Mouse (Mus musculus): Measurements from ENCODE around the gene Tnip1. TPM values are rescaled to one million over a fixed set of nuclear protein-coding genes. Genes with fewer than 3 reads are reported as not detected.

Gene Tnip1
- polyA plus RNA-seq, 1 experiment from 2014 or later = 18.6 TPM

- Histone ChIP-seq H3K4me2 (peak overlapping the region; percentile 69), H3K4me3 (peak overlapping the region; percentile 87), H3K9me3 (no peaks in the 10 kb centered on the region), H3K4me1 (replicated peaks) (peaks cover 42% of the 10 kb centered on the region), H3K27me3 (no peaks in the 10 kb centered on the region), H3K9ac (peak overlapping the region; percentile 98), H3K36me3 (peaks cover 10% of the 10 kb centered on the region; the same call in 1 of the 2 replicates), H3K27ac (replicated peaks) (peak overlapping the region; percentile 90)
- 76% methylated on average over 6 of the region's 6 CpGs for WGBS
- ATAC-seq (ENCODE audit: low FRiP score, low read depth) = no peak
Observed at GRCm38 (mm10) chr11:54865330-54866085, 97.2 kb downstream of the Tnip1 start.

GRCm38 (mm10) chr11:54862621-54863520 lies 99.8 kb downstream of the Tnip1 start:
- H3K27me3 ChIP-seq = no peaks in the 10 kb centered on the region

GRCm38 (mm10) chr11:54861471-54862420 lies 101.0 kb downstream of the Tnip1 start:
- Histone ChIP-seq H3K4me1 (replicated peaks) (peaks cover 24% of the 10 kb centered on the region), H3K9me3 (no peaks in the 10 kb centered on the region), H3K27me3 (no peaks in the 10 kb centered on the region), H3K27ac (replicated peaks) (peak overlapping the region; percentile 94), H3K4me3 (no peak overlapping the region), H3K4me2 (peak overlapping the region; percentile 83), H3K36me3 (no peaks in the 10 kb centered on the region), H3K9ac (no peak overlapping the region)
- 91% methylated on average over 5 of the region's 5 CpGs for WGBS
- no peak for ATAC-seq (ENCODE audit: low FRiP score, low read depth)

More at GRCm38 (mm10) chr11:54862621-54863520, 99.8 kb downstream of the Tnip1 start:
- H3K27ac ChIP-seq (replicated peaks) = no peak overlapping the region
- H3K4me3 ChIP-seq = no peak overlapping the region
- H3K36me3 ChIP-seq = no peaks in the 10 kb centered on the region
- no peak overlapping the region for H3K4me2 ChIP-seq
- no peak overlapping the region for H3K9ac ChIP-seq
- H3K9me3 ChIP-seq = no peaks in the 10 kb centered on the region
- WGBS = 36% methylated on average over 10 of the region's 10 CpGs
- ATAC-seq (ENCODE audit: low FRiP score, low read depth) = no peak
- H3K4me1 ChIP-seq (replicated peaks) = peaks cover 31% of the 10 kb centered on the region

Other genes starting within 250 kb of the Tnip1 start
- 141 and 145 TPM in 2 replicates for gene Cdc42se2, start 175.2 kb downstream of the Tnip1 start, polyA plus RNA-seq (2015; fragmentation: Nextera tagmentation; extraction: Ambion mirVana)
- 10.2 and 12.2 TPM in 2 replicates for gene Lyrm7, start 102.0 kb downstream of the Tnip1 start, polyA plus RNA-seq (2015; fragmentation: Nextera tagmentation; extraction: Ambion mirVana)
- gene Hint1, start 96.5 kb downstream of the Tnip1 start, polyA plus RNA-seq (2015; fragmentation: Nextera tagmentation; extraction: Ambion mirVana) = 770 and 780 TPM in 2 replicates
- gene Gpx3, start 60.5 kb downstream of the Tnip1 start, polyA plus RNA-seq (2015; fragmentation: Nextera tagmentation; extraction: Ambion mirVana) = 63.5 and 67.4 TPM in 2 replicates
- gene Anxa6, start 70.5 kb upstream of the Tnip1 start, polyA plus RNA-seq (2015; fragmentation: Nextera tagmentation; extraction: Ambion mirVana) = 58.4 and 67.8 TPM in 2 replicates
- 0.45 and 0.49 TPM in 2 replicates for gene Ccdc69, start 115.2 kb upstream of the Tnip1 start, polyA plus RNA-seq (2015; fragmentation: Nextera tagmentation; extraction: Ambion mirVana)
- 31.4 and 32.1 TPM in 2 replicates for gene Gm2a, start 135.2 kb upstream of the Tnip1 start, polyA plus RNA-seq (2015; fragmentation: Nextera tagmentation; extraction: Ambion mirVana)
- gene Slc36a3, start 188.8 kb upstream of the Tnip1 start, polyA plus RNA-seq (2015; fragmentation: Nextera tagmentation; extraction: Ambion mirVana) = not detected in 2 replicates
- gene Slc36a2, start 222.2 kb upstream of the Tnip1 start, polyA plus RNA-seq (2015; fragmentation: Nextera tagmentation; extraction: Ambion mirVana) = 0.71 and 0.88 TPM in 2 replicates
- 3.2 and 5.6 TPM in 2 replicates for gene Slc36a1, start 241.4 kb upstream of the Tnip1 start, polyA plus RNA-seq (2015; fragmentation: Nextera tagmentation; extraction: Ambion mirVana)